Mouse (Mus musculus) cerebellum, adult 2 months (tissue): Measurements from ENCODE around the gene Enc1. TPM values are rescaled to one million over a fixed set of nuclear protein-coding genes. Genes with fewer than 3 reads are reported as not detected.
A peak's percentile ranks its signal among the peaks of the same experiment; 100 is the strongest.

Experiments
- DNase-seq, 2 experiments: peaks; one replicate each; pipeline ENCODE4 v3.0.0; 2021
- H3K27ac ChIP-seq: fragments of 200-500 bp; 2 replicates; pipeline ENCODE4 v1.5.1; 2012; ENCODE audit warnings: low read length, control low read depth, inconsistent platforms; ENCODE audit not compliant: insufficient read depth
- H3K27me3 ChIP-seq: fragments of 200-500 bp; 2 replicates; pipeline ENCODE4 v1.6.1; 2012; ENCODE audit warnings: inconsistent platforms, mild to moderate bottlenecking, low read length, moderate library complexity; ENCODE audit not compliant: control insufficient read depth, insufficient read depth
- H3K4me1 ChIP-seq: fragments of 200-500 bp; 2 replicates; pipeline ENCODE4 v1.6.1; 2011; ENCODE audit warnings: low read length; ENCODE audit not compliant: control insufficient read depth, insufficient read depth
- H3K4me3 ChIP-seq: fragments of 200-500 bp; replicated peaks from 2 replicates; pipeline ENCODE3; 2011; ENCODE audit warnings: mild to moderate bottlenecking, low read depth, low read length, control low read depth; ENCODE audit not compliant: insufficient read depth
- CTCF ChIP-seq: fragments of 200-500 bp; IDR thresholded peaks from 2 replicates; pipeline ENCODE4 v1.5.1; 2011; ENCODE audit warnings: low read depth, mild to moderate bottlenecking, control low read depth, low read length, moderate library complexity, borderline replicate concordance; ENCODE audit not compliant: insufficient read depth
- POLR2A ChIP-seq: fragments of 200-500 bp; IDR thresholded peaks from 2 replicates; pipeline ENCODE4 v1.6.1; 2011; ENCODE audit warnings: low read length, control low read depth, borderline replicate concordance; ENCODE audit not compliant: insufficient read depth
- WGBS: fragments of 180-500 bp; shearing (Covaris S2); methylation state at CpG from one replicate; pipeline ENCODE4 v1.1.7; 2018; 5-methylcytosine and 5-hydroxymethylcytosine counted together
- polyA plus RNA-seq: library from polyadenylated mRNA; depleted of rRNA; stranded (reverse); fragments of >200 nt; gene quantifications from 2 replicates; pipeline ENCODE4 v1.2.3, GENCODE M21; 2012

The Enc1 gene
- polyA plus RNA-seq, 1 experiment = 20.2 TPM

DNA sequence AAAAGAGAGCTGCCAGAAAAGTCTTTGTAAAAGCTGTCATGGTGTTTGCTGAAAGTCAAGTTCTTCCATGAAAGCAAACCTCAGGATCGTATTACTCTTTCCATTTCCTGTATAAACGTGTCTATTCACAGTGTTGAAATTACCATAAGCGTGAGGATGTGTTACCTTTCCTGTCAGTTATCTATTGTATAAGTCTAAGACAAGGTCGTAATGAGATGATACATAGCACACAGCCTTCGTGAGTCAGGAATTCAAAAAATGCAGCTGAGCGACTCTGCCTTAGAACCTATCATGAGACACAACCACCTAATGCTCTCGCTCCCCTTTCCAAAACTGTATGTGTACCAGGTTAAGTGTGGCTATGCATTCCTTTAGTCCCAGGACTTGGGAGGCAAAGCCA is 39.8 kb upstream of the Enc1 start:
- H3K4me1 ChIP-seq = no peaks in the 10 kb centered on the region
- whole genome bisulfite sequencing = 77% methylated on average over 7 of the region's 7 CpGs
- no peak overlapping the region for H3K4me3 ChIP-seq
- no peak for DNase-seq
- H3K27ac ChIP-seq = no peak overlapping the region
- no peaks in the 10 kb centered on the region for H3K27me3 ChIP-seq
- TF ChIP-seq POLR2A (no peak), CTCF (no peak)

DNA sequence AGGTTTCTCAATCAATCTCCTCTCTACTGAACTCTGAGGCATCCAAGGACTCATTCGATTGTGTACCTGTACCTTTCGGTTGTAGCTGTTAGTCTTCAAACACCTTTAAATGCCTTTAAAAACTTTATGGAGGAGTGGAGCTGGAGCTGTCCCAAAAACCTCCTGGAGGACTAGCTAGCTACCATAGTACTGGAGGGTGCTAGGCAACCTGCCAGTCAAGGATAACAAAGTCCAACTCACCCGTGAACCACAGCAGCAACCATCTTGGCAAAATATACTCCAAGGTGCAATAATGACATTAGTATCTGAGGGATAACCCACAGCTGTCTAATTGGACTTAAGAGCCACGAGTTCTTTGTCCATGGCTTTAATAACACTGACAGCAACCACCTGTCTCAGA is 39.0 kb upstream of the Enc1 start:
- no peak for DNase-seq
- WGBS = 63% methylated on average over 4 of the region's 4 CpGs
- no peak for TF ChIP-seq POLR2A
- no peak for TF ChIP-seq CTCF

DNA sequence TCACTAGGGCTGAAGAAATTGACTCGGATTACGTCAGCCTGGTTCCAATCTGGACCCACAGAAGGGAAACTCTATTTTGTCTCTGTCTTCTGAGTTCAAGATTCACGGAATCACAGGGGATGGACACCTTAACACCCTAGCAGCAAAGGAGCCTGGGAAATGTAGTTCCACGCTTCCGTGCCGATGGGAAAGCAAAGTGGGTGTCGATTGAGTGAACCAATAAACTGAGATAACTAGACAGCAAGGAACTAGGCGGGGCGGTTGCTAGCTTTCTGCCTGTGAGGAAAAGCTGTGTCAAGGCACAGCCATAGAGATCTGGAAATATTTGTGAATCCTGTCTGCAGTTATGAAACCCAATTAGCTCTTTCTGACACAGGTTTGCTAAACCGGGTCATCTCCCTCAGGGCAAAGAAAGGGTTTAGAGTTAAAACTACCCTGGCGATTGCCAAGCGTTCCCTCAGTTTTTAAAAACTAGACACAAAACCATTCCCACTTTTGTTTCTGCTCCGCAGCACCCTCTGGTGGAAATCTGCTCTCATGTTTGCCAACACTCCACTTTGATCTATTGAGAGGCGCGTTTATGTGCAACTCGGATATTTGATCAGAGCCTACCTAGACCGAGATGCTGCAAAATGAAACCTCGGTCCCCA is 35.7 kb upstream of the Enc1 start:
- Histone ChIP-seq H3K4me1 (no peaks in the 10 kb centered on the region), H3K27ac (no peak overlapping the region), H3K4me3 (peak overlapping the region; percentile 62), H3K27me3 (no peaks in the 10 kb centered on the region)
- TF ChIP-seq CTCF (peak; percentile 44; the same call in 1 of the 2 replicates), POLR2A (no peak)
- WGBS = 5% methylated on average over 18 of the region's 18 CpGs
- peak; percentile 78 to 79 for DNase-seq

More for the DNA sequence above, 39.0 kb upstream of the Enc1 start:
- H3K27ac ChIP-seq = no peak overlapping the region
- H3K4me1 ChIP-seq = no peaks in the 10 kb centered on the region
- H3K4me3 ChIP-seq = no peak overlapping the region
- H3K27me3 ChIP-seq = no peaks in the 10 kb centered on the region

DNA sequence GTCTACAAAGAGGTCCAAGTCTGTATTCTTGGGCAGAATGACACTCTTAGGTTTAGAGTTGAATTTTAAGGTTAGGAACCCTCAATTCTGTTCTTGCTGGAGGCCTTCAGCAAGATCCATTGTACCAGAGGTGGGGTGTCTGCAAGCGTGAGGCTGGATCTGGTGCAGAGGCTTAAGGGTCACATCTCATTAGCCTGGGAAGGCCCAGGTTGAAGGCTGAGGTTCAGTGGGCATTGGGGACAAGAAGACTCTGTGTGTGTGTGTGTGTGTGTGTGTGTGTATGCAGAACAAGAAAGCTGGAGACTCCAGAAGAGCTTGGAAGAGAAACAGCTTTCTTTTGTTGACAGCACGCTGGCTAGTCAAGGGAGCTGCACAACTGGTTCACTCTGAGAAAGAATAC is 34.9 kb upstream of the Enc1 start:
- Histone ChIP-seq H3K27ac (no peak overlapping the region), H3K4me1 (no peaks in the 10 kb centered on the region), H3K4me3 (no peak overlapping the region), H3K27me3 (no peaks in the 10 kb centered on the region)
- TF ChIP-seq CTCF (no peak), POLR2A (no peak)
- DNase-seq = no peak
- 87% methylated on average over 2 of the region's 2 CpGs for WGBS

DNA sequence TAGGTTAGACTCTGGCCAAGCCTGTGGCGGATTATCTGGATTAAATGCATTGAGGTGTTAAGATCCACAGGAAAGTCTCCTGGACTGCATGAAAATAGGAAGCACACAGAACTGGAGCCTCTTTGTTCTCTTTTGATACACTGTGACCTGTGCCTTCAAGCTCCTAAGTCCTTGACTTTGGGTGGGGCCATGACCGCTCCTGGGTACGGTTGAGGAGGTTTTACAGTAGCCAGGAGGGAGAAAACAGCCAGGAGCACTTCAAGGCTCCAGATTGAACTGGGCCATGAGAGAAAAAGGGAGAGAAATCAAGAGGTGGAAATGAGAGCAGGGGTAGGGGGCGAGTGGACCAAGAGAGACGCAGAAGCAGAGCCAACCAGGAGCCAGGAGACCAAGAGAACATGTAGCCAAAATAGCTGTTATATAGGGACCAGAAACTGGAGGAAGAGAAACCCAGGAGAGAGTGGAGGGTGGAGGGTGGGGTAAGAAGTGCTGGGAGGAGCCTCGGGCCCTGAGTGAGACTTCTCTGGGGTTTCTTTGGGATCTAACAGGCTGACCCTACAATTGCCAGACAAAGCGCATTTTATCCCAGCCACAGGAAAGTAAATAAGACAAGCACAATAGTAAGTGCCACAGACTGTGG is 33.3 kb upstream of the Enc1 start:
- 81% methylated on average over 7 of the region's 7 CpGs for WGBS
- no peak for DNase-seq
- Histone ChIP-seq H3K4me1 (no peaks in the 10 kb centered on the region), H3K27ac (no peak overlapping the region), H3K4me3 (no peak overlapping the region), H3K27me3 (no peaks in the 10 kb centered on the region)
- TF ChIP-seq POLR2A = no peak
- no peak for TF ChIP-seq CTCF

DNA sequence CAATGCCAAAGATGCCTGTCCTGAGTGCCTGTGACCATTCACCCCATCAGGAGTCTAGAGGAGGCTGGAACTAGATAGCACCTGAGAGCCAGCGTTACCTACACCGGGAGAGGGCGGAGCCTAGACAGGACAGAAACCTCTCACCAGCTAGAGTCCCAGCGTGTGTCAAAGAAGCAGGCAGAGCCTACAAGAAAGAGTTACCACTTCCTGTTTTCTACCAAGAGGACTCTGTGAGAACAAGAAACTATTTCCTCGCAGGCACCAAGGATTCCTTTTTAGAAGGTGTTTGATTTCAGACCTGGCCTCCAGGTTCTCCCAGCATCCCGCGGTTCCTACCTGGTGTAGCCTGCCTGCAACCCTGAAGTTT is 32.8 kb upstream of the Enc1 start:
- WGBS = 75% methylated on average over 7 of the region's 7 CpGs
- Histone ChIP-seq H3K27me3 (no peaks in the 10 kb centered on the region), H3K27ac (no peak overlapping the region), H3K4me1 (no peaks in the 10 kb centered on the region), H3K4me3 (no peak overlapping the region)
- TF ChIP-seq POLR2A = no peak
- TF ChIP-seq CTCF = no peak
- DNase-seq = no peak

DNA sequence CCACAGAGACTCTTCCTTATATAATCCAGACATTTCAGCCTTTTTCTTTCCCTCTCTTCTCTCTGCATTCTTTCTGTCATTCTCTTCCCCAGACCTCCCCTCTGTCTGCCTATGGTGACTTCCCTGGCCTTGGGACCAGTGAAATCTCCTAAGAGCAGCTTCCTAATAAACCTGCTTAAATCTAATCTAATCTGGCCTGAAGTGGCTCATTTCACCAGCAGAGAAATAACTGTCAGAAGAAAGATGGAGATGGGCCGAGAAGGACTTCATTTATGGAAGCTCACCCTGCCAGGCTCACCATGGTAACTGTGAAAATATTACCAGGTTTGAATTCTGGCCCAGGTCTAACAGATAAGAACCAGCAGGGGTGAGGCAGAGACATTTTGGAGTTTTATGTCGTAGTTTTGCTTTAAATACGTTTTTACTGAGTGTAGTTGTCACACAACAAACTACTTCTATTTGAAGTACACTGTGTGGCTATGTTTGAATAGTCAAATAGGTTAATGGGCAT is 32.4 kb upstream of the Enc1 start:
- Histone ChIP-seq H3K4me1 (no peaks in the 10 kb centered on the region), H3K27me3 (no peaks in the 10 kb centered on the region), H3K4me3 (no peak overlapping the region), H3K27ac (no peak overlapping the region)
- TF ChIP-seq POLR2A = no peak
- no peak for TF ChIP-seq CTCF
- no peak for DNase-seq
- WGBS = 46% methylated on average over 3 of the region's 3 CpGs

DNA sequence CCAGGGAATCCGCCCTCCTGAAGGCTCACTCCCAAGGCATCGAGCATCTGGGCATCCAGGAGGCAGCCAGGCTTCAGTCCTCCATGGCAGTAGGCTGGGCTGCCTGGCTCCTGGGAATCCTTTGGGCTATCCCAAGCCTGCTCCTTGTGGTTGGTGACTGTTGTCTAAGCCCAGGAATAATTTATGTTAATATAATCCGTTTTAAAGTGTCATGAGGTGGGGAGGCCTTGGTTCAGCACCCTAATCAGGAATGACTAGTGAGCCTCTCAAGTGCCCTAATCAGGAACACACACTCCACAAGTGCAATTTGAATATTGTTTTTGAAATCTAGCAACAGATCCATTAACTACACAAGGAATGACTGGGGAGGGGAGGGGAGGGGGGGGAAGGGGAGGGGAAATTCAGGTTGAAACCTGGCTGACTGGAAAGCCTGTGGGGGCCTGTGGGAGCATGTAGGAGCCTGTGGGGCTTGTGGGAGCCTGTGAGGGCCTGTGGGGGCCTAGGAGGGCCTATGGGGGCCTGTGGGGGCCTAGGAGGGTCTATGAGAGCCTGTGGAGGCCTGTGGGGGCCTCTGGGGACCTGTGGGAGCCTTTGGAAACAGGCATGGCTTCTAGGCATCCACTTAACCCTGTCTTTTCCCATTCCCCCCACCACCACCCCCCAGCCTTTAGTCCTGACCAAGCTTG is 26.2 kb upstream of the Enc1 start:
- DNase-seq = no peak
- Histone ChIP-seq H3K4me1 (no peaks in the 10 kb centered on the region), H3K4me3 (no peak overlapping the region), H3K27me3 (no peaks in the 10 kb centered on the region), H3K27ac (no peak overlapping the region)
- TF ChIP-seq CTCF (no peak), POLR2A (no peak)
- 54% methylated on average over 3 of the region's 3 CpGs for WGBS
